Comparison of ENCODE assay signal across 8 mouse cellular contexts in genomic region chr2:25558774-25559173, GRCm38 (mm10). TPM values are rescaled to one million over a fixed set of nuclear protein-coding genes. Genes with fewer than 3 reads are reported as not detected.
DNase-seq lines count a peak whose midpoint lies in the region; ATAC-seq and TF ChIP-seq lines count a peak whose summit lies in the region.

No protein-coding gene starts in this region.

- no peak overlapping the region for H3K27ac ChIP-seq in kidney, postnatal 0 days
- H3K27ac ChIP-seq in embryonic facial prominence, embryonic 14.5 days (replicated peaks; ENCODE audit: low read depth, low read length) = no peak overlapping the region
- H3K27ac ChIP-seq in intestine, embryonic 16.5 days (ENCODE audit: low read length) = peak overlapping the region; percentile 87; the same call in 1 of the 2 replicates
- H3K27ac ChIP-seq in neural tube, embryonic 12.5 days = no peak overlapping the region

- ATAC-seq in kidney, postnatal 0 days (replicated peaks; ENCODE audit: low FRiP score, low read depth) = no peak
- ATAC-seq in embryonic facial prominence, embryonic 14.5 days (ENCODE audit: low read depth) = no peak
- no peak for ATAC-seq in intestine, embryonic 16.5 days
- no peak for ATAC-seq in neural tube, embryonic 12.5 days (ENCODE audit: low FRiP score, low read depth)

- H3K9me3 ChIP-seq in kidney, postnatal 0 days (replicated peaks; ENCODE audit: low read length) = no peaks in the 10 kb centered on the region
- no peaks in the 10 kb centered on the region for H3K9me3 ChIP-seq in embryonic facial prominence, embryonic 14.5 days (ENCODE audit: control insufficient read depth, low read length)
- H3K9me3 ChIP-seq in intestine, embryonic 16.5 days (ENCODE audit: control insufficient read depth, low read length) = no peaks in the 10 kb centered on the region
- no peaks in the 10 kb centered on the region for H3K9me3 ChIP-seq in neural tube, embryonic 12.5 days

- 57% methylated on average over 6 of the region's 6 CpGs for WGBS in kidney, postnatal 0 days
- 59% methylated on average over 6 of the region's 6 CpGs for WGBS in embryonic facial prominence, embryonic 14.5 days
- 52% methylated on average over 6 of the region's 6 CpGs for WGBS in intestine, embryonic 16.5 days
- WGBS in neural tube, embryonic 12.5 days = 81% methylated on average over 6 of the region's 6 CpGs

- no peak for TF ChIP-seq CTCF in kidney, postnatal 0 days (IDR thresholded peaks at IDR 0.05; ENCODE audit: low read depth)

- peak overlapping the region; percentile 92; the same call in 1 of the 2 replicates for H3K4me3 ChIP-seq in kidney, postnatal 0 days (replicated peaks; ENCODE audit: low read depth, low read length)
- peak overlapping the region; percentile 79 for H3K4me3 ChIP-seq in embryonic facial prominence, embryonic 14.5 days (ENCODE audit: low read depth, low read length)
- peak overlapping the region; percentile 96 for H3K4me3 ChIP-seq in intestine, embryonic 16.5 days (ENCODE audit: low read length)
- H3K4me3 ChIP-seq in neural tube, embryonic 12.5 days = peak overlapping the region; percentile 81

- H3K36me3 ChIP-seq in kidney, postnatal 0 days (ENCODE audit: insufficient read depth, low read length) = peaks cover 29% of the 10 kb centered on the region
- peaks cover 46% of the 10 kb centered on the region for H3K36me3 ChIP-seq in embryonic facial prominence, embryonic 14.5 days (ENCODE audit: control insufficient read depth, insufficient read depth, low read length)
- H3K36me3 ChIP-seq in intestine, embryonic 16.5 days (ENCODE audit: control insufficient read depth, insufficient read depth, low read length) = peaks cover 15% of the 10 kb centered on the region
- H3K36me3 ChIP-seq in neural tube, embryonic 12.5 days = peaks cover 40% of the 10 kb centered on the region

- no peaks in the 10 kb centered on the region for H3K27me3 ChIP-seq in kidney, postnatal 0 days (ENCODE audit: insufficient read depth, low read length)
- H3K27me3 ChIP-seq in embryonic facial prominence, embryonic 14.5 days (replicated peaks; ENCODE audit: control insufficient read depth, insufficient read depth, low read length) = no peaks in the 10 kb centered on the region
- no peaks in the 10 kb centered on the region for H3K27me3 ChIP-seq in intestine, embryonic 16.5 days (replicated peaks; ENCODE audit: control insufficient read depth, insufficient read depth, low read length)
- H3K27me3 ChIP-seq in neural tube, embryonic 12.5 days (replicated peaks) = no peaks in the 10 kb centered on the region

- H3K9ac ChIP-seq in kidney, postnatal 0 days (ENCODE audit: low read depth, low read length) = peak overlapping the region; percentile 90; the same call in 1 of the 2 replicates
- H3K9ac ChIP-seq in embryonic facial prominence, embryonic 14.5 days (ENCODE audit: low read depth, low read length) = peak overlapping the region; percentile 88
- H3K9ac ChIP-seq in intestine, embryonic 16.5 days (ENCODE audit: low read depth, low read length) = peak overlapping the region; percentile 95
- H3K9ac ChIP-seq in neural tube, embryonic 12.5 days = 0 out of 2 replicates have a peak overlapping the region, but pooled peaks have one; percentile 95

- no peak for DNase-seq in kidney, postnatal 0 days (ENCODE audit: low spot score)
- no peak for DNase-seq in kidney, adult 8-10 months
- no peak for DNase-seq in embryonic facial prominence, embryonic 14.5 days (ENCODE audit: low spot score)
- no peak for DNase-seq in adrenal gland, adult 18-20 months (ENCODE audit: low spot score in 2 of 2)
- no peak for DNase-seq in layer of hippocampus, adult 11-12 months (ENCODE audit: low spot score)
- no peak for DNase-seq in cerebellum, adult 8-10 months

- H3K4me1 ChIP-seq in kidney, postnatal 0 days (replicated peaks; ENCODE audit: insufficient read depth, low read length) = peaks cover 11% of the 10 kb centered on the region
- peaks cover 13% of the 10 kb centered on the region for H3K4me1 ChIP-seq in embryonic facial prominence, embryonic 14.5 days (ENCODE audit: control insufficient read depth, insufficient read depth, low read length)
- peaks cover 24% of the 10 kb centered on the region for H3K4me1 ChIP-seq in intestine, embryonic 16.5 days (ENCODE audit: control insufficient read depth, insufficient read depth, low read length)
- peaks cover 17% of the 10 kb centered on the region for H3K4me1 ChIP-seq in neural tube, embryonic 12.5 days

- peak overlapping the region; percentile 74 for H3K4me2 ChIP-seq in kidney, postnatal 0 days (ENCODE audit: low read length)
- peak overlapping the region; percentile 83 for H3K4me2 ChIP-seq in embryonic facial prominence, embryonic 14.5 days (ENCODE audit: low read depth, low read length)
- peak overlapping the region; percentile 92 for H3K4me2 ChIP-seq in intestine, embryonic 16.5 days (ENCODE audit: low read depth, low read length)
- peak overlapping the region; percentile 95 for H3K4me2 ChIP-seq in neural tube, embryonic 12.5 days (replicated peaks)

RNA-seq across cellular contexts. Expression of gene Edf1, which starts 1.1 kb away (rescaled TPM):
- polyA plus RNA-seq in kidney, postnatal 0 days (2015; fragmentation: Nextera tagmentation; extraction: Ambion mirVana) = 351 and 379 TPM in 2 replicates
- 312 and 318 TPM in 2 replicates for polyA plus RNA-seq in embryonic facial prominence, embryonic 14.5 days (2014; fragmentation: Nextera tagmentation; extraction: Ambion mirVana)
- polyA plus RNA-seq in intestine, embryonic 16.5 days (2015; fragmentation: Nextera tagmentation; extraction: Ambion mirVana) = 343 and 364 TPM in 2 replicates
- 386 TPM in 2 replicates for polyA plus RNA-seq in neural tube, embryonic 12.5 days (2016; fragmentation: Nextera tagmentation; extraction: Ambion mirVana)
- 100 to 1,000 TPM; 302 to 308 TPM for total RNA-seq in adrenal gland, adult 18-20 months (2021)

RNA-seq across cellular contexts. Expression of gene Traf2, which starts 12.0 kb away (rescaled TPM):
- polyA plus RNA-seq in kidney, postnatal 0 days (2015; fragmentation: Nextera tagmentation; extraction: Ambion mirVana) = 24.4 and 28.1 TPM in 2 replicates
- 30.0 and 33.9 TPM in 2 replicates for polyA plus RNA-seq in embryonic facial prominence, embryonic 14.5 days (2014; fragmentation: Nextera tagmentation; extraction: Ambion mirVana)
- 28.4 and 34.1 TPM in 2 replicates for polyA plus RNA-seq in intestine, embryonic 16.5 days (2015; fragmentation: Nextera tagmentation; extraction: Ambion mirVana)
- polyA plus RNA-seq in neural tube, embryonic 12.5 days (2016; fragmentation: Nextera tagmentation; extraction: Ambion mirVana) = 26.9 and 28.0 TPM in 2 replicates
- 10 to 100 TPM; 32.5 to 32.6 TPM for total RNA-seq in adrenal gland, adult 18-20 months (2021)

RNA-seq across cellular contexts. Expression of gene Mamdc4, which starts 15.9 kb away (rescaled TPM):
- polyA plus RNA-seq in kidney, postnatal 0 days (2015; fragmentation: Nextera tagmentation; extraction: Ambion mirVana) = 0.59 and 0.85 TPM in 2 replicates
- polyA plus RNA-seq in embryonic facial prominence, embryonic 14.5 days (2014; fragmentation: Nextera tagmentation; extraction: Ambion mirVana) = 1.4 and 1.7 TPM in 2 replicates
- 582 and 797 TPM in 2 replicates for polyA plus RNA-seq in intestine, embryonic 16.5 days (2015; fragmentation: Nextera tagmentation; extraction: Ambion mirVana)
- 1.7 and 4.8 TPM in 2 replicates for polyA plus RNA-seq in neural tube, embryonic 12.5 days (2016; fragmentation: Nextera tagmentation; extraction: Ambion mirVana)
- total RNA-seq in adrenal gland, adult 18-20 months (2021) = 1 to 10 TPM; 3.4 to 4.4 TPM

RNA-seq across cellular contexts. Expression of gene Phpt1, which starts 16.2 kb away (rescaled TPM):
- polyA plus RNA-seq in kidney, postnatal 0 days (2015; fragmentation: Nextera tagmentation; extraction: Ambion mirVana) = 197 TPM in 2 replicates
- polyA plus RNA-seq in embryonic facial prominence, embryonic 14.5 days (2014; fragmentation: Nextera tagmentation; extraction: Ambion mirVana) = 148 and 160 TPM in 2 replicates
- 145 and 176 TPM in 2 replicates for polyA plus RNA-seq in intestine, embryonic 16.5 days (2015; fragmentation: Nextera tagmentation; extraction: Ambion mirVana)
- polyA plus RNA-seq in neural tube, embryonic 12.5 days (2016; fragmentation: Nextera tagmentation; extraction: Ambion mirVana) = 169 and 176 TPM in 2 replicates
- total RNA-seq in adrenal gland, adult 18-20 months (2021) = 10 to 100 TPM; 49.4 to 69.5 TPM

RNA-seq across cellular contexts. Expression of gene Ajm1, which starts 22.8 kb away (rescaled TPM):
- polyA plus RNA-seq in kidney, postnatal 0 days (2015; fragmentation: Nextera tagmentation; extraction: Ambion mirVana) = 0.15 and 0.16 TPM in 2 replicates
- polyA plus RNA-seq in embryonic facial prominence, embryonic 14.5 days (2014; fragmentation: Nextera tagmentation; extraction: Ambion mirVana) = 0.40 and 1.4 TPM in 2 replicates
- polyA plus RNA-seq in intestine, embryonic 16.5 days (2015; fragmentation: Nextera tagmentation; extraction: Ambion mirVana) = 0.93 and 1.4 TPM in 2 replicates
- polyA plus RNA-seq in neural tube, embryonic 12.5 days (2016; fragmentation: Nextera tagmentation; extraction: Ambion mirVana) = 2.3 and 3.0 TPM in 2 replicates
- total RNA-seq in adrenal gland, adult 18-20 months (2021) = 1 to 10 TPM; 1.5 to 1.7 TPM

Comparison
In these comparisons a context has a peak if more than half of its experiments do, and no peak if none do; other contexts are left out.
1. RNA of gene Mamdc4, which starts 15.9 kb away (polyA plus RNA-seq): 582 to 797 TPM in intestine, embryonic 16.5 days; 1.7 to 4.8 TPM in neural tube, embryonic 12.5 days, 1.4 to 1.7 TPM in embryonic facial prominence, embryonic 14.5 days and 0.59 to 0.85 TPM in kidney, postnatal 0 days; every median in the first group is over 100 times any median in the second.
2. Peak in every context shown above with its lines, with median percentiles within 50 percentile points of each other: H3K4me2 ChIP-seq, H3K4me3 ChIP-seq and H3K9ac ChIP-seq.